Mouse (Mus musculus): Measurements from ENCODE around the gene Utrn. TPM values are rescaled to one million over a fixed set of nuclear protein-coding genes. Genes with fewer than 3 reads are reported as not detected.

Utrn gene
- polyA plus RNA-seq, 1 experiment from 2014 or later: 68.5 TPM

- WGBS (ENCODE audit: insufficient replicate concordance): 89% methylated on average over 8 of the region's 8 CpGs
- H3K9me3 ChIP-seq (replicated peaks; ENCODE audit: control insufficient read depth, low read length): no peaks in the 10 kb centered on the region
- H3K27ac ChIP-seq (ENCODE audit: low read depth, low read length): no peak overlapping the region
- H3K4me2 ChIP-seq: no peak overlapping the region
- peaks cover 9% of the 10 kb centered on the region for H3K36me3 ChIP-seq (ENCODE audit: control insufficient read depth, insufficient read depth, low read length)
- H3K4me3 ChIP-seq (ENCODE audit: low read depth, low read length): no peak overlapping the region
- ATAC-seq (replicated peaks; ENCODE audit: insufficient number of reproducible peaks, low FRiP score, low TSS enrichment): no peak
- H3K4me1 ChIP-seq (ENCODE audit: control insufficient read depth, insufficient read depth, low read length): peaks cover 7% of the 10 kb centered on the region; the same call in 1 of the 2 replicates
- no peak overlapping the region for H3K9ac ChIP-seq (ENCODE audit: low read depth, low read length)
- H3K27me3 ChIP-seq (ENCODE audit: control insufficient read depth, insufficient read depth, low read length): no peaks in the 10 kb centered on the region
Measured at GRCm38 (mm10) chr10:12718386-12718785, 150.8 kb downstream of the Utrn start.

GRCm38 (mm10) chr10:12717381-12717780 is 151.8 kb downstream of the Utrn start:
- H3K27ac ChIP-seq (ENCODE audit: low read depth, low read length): no peak overlapping the region
- no peak overlapping the region for H3K9ac ChIP-seq (ENCODE audit: low read depth, low read length)
- no peaks in the 10 kb centered on the region for H3K9me3 ChIP-seq (replicated peaks; ENCODE audit: control insufficient read depth, low read length)
- no peak for ATAC-seq (replicated peaks; ENCODE audit: insufficient number of reproducible peaks, low FRiP score, low TSS enrichment)
- 71% methylated on average over 3 of the region's 3 CpGs for WGBS (ENCODE audit: insufficient replicate concordance)
- peaks cover 7% of the 10 kb centered on the region; the same call in 1 of the 2 replicates for H3K4me1 ChIP-seq (ENCODE audit: control insufficient read depth, insufficient read depth, low read length)
- H3K36me3 ChIP-seq (ENCODE audit: control insufficient read depth, insufficient read depth, low read length): peaks cover 15% of the 10 kb centered on the region
- no peak overlapping the region for H3K4me2 ChIP-seq
- no peak overlapping the region for H3K4me3 ChIP-seq (ENCODE audit: low read depth, low read length)
- H3K27me3 ChIP-seq (ENCODE audit: control insufficient read depth, insufficient read depth, low read length): no peaks in the 10 kb centered on the region

GRCm38 (mm10) chr10:12716657-12717327 is 152.4 kb downstream of the Utrn start:
- H3K9me3 ChIP-seq (replicated peaks; ENCODE audit: control insufficient read depth, low read length): no peaks in the 10 kb centered on the region
- no peak overlapping the region for H3K4me3 ChIP-seq (ENCODE audit: low read depth, low read length)
- WGBS (ENCODE audit: insufficient replicate concordance): 78% methylated on average over 5 of the region's 5 CpGs
- H3K27ac ChIP-seq (ENCODE audit: low read depth, low read length): no peak overlapping the region
- H3K9ac ChIP-seq (ENCODE audit: low read depth, low read length): no peak overlapping the region
- no peaks in the 10 kb centered on the region for H3K27me3 ChIP-seq (ENCODE audit: control insufficient read depth, insufficient read depth, low read length)
- peaks cover 7% of the 10 kb centered on the region; the same call in 1 of the 2 replicates for H3K4me1 ChIP-seq (ENCODE audit: control insufficient read depth, insufficient read depth, low read length)
- no peak overlapping the region for H3K4me2 ChIP-seq
- peaks cover 17% of the 10 kb centered on the region for H3K36me3 ChIP-seq (ENCODE audit: control insufficient read depth, insufficient read depth, low read length)
- ATAC-seq (replicated peaks; ENCODE audit: insufficient number of reproducible peaks, low FRiP score, low TSS enrichment): no peak

- no peak for ATAC-seq (replicated peaks; ENCODE audit: insufficient number of reproducible peaks, low FRiP score, low TSS enrichment)
- Histone ChIP-seq H3K4me2 (no peak overlapping the region), H3K4me1 (ENCODE audit: control insufficient read depth, insufficient read depth, low read length) (no peaks in the 10 kb centered on the region), H3K36me3 (ENCODE audit: control insufficient read depth, insufficient read depth, low read length) (peaks cover 20% of the 10 kb centered on the region), H3K27ac (ENCODE audit: low read depth, low read length) (no peak overlapping the region), H3K9ac (ENCODE audit: low read depth, low read length) (no peak overlapping the region), H3K27me3 (ENCODE audit: control insufficient read depth, insufficient read depth, low read length) (no peaks in the 10 kb centered on the region), H3K9me3 (replicated peaks; ENCODE audit: control insufficient read depth, low read length) (no peaks in the 10 kb centered on the region), H3K4me3 (ENCODE audit: low read depth, low read length) (no peak overlapping the region)
- WGBS (ENCODE audit: insufficient replicate concordance): 92% methylated on average over 14 of the region's 14 CpGs
Measured at GRCm38 (mm10) chr10:12713236-12713855, 155.8 kb downstream of the Utrn start.

- 83% methylated on average over 11 of the region's 11 CpGs for WGBS (ENCODE audit: insufficient replicate concordance)
- no peak for ATAC-seq (replicated peaks; ENCODE audit: insufficient number of reproducible peaks, low FRiP score, low TSS enrichment)
- no peaks in the 10 kb centered on the region for H3K4me1 ChIP-seq (ENCODE audit: control insufficient read depth, insufficient read depth, low read length)
- H3K36me3 ChIP-seq (ENCODE audit: control insufficient read depth, insufficient read depth, low read length): peaks cover 17% of the 10 kb centered on the region
- H3K4me3 ChIP-seq (ENCODE audit: low read depth, low read length): no peak overlapping the region
- H3K9me3 ChIP-seq (replicated peaks; ENCODE audit: control insufficient read depth, low read length): no peaks in the 10 kb centered on the region
- no peak overlapping the region for H3K9ac ChIP-seq (ENCODE audit: low read depth, low read length)
- H3K27me3 ChIP-seq (ENCODE audit: control insufficient read depth, insufficient read depth, low read length): no peaks in the 10 kb centered on the region
- no peak overlapping the region for H3K4me2 ChIP-seq
- no peak overlapping the region for H3K27ac ChIP-seq (ENCODE audit: low read depth, low read length)
Measured at GRCm38 (mm10) chr10:12711332-12711831, 157.8 kb downstream of the Utrn start.

- no peak for ATAC-seq (replicated peaks; ENCODE audit: insufficient number of reproducible peaks, low FRiP score, low TSS enrichment)
- Histone ChIP-seq H3K27ac (ENCODE audit: low read depth, low read length) (no peak overlapping the region), H3K36me3 (ENCODE audit: control insufficient read depth, insufficient read depth, low read length) (peaks cover 3% of the 10 kb centered on the region), H3K4me2 (no peak overlapping the region), H3K4me3 (ENCODE audit: low read depth, low read length) (no peak overlapping the region), H3K27me3 (ENCODE audit: control insufficient read depth, insufficient read depth, low read length) (no peaks in the 10 kb centered on the region), H3K9me3 (replicated peaks; ENCODE audit: control insufficient read depth, low read length) (no peaks in the 10 kb centered on the region), H3K4me1 (ENCODE audit: control insufficient read depth, insufficient read depth, low read length) (peaks cover 14% of the 10 kb centered on the region; the same call in 1 of the 2 replicates), H3K9ac (ENCODE audit: low read depth, low read length) (no peak overlapping the region)
- WGBS (ENCODE audit: insufficient replicate concordance): 82% methylated on average over 2 of the region's 2 CpGs
Measured at GRCm38 (mm10) chr10:12706516-12706915, 162.6 kb downstream of the Utrn start.

GRCm38 (mm10) chr10:12705990-12706389 is 163.2 kb downstream of the Utrn start:
- Histone ChIP-seq H3K27ac (ENCODE audit: low read depth, low read length) (no peak overlapping the region), H3K4me1 (ENCODE audit: control insufficient read depth, insufficient read depth, low read length) (peaks cover 14% of the 10 kb centered on the region; the same call in 1 of the 2 replicates), H3K36me3 (ENCODE audit: control insufficient read depth, insufficient read depth, low read length) (peaks cover 3% of the 10 kb centered on the region; the same call in 1 of the 2 replicates), H3K9me3 (replicated peaks; ENCODE audit: control insufficient read depth, low read length) (no peaks in the 10 kb centered on the region), H3K4me2 (no peak overlapping the region), H3K9ac (ENCODE audit: low read depth, low read length) (no peak overlapping the region), H3K4me3 (ENCODE audit: low read depth, low read length) (no peak overlapping the region), H3K27me3 (ENCODE audit: control insufficient read depth, insufficient read depth, low read length) (no peaks in the 10 kb centered on the region)
- ATAC-seq (replicated peaks; ENCODE audit: insufficient number of reproducible peaks, low FRiP score, low TSS enrichment): no peak
- 32% methylated on average over 1 of the region's 1 CpGs for WGBS (ENCODE audit: insufficient replicate concordance)

- no peak overlapping the region for H3K9ac ChIP-seq (ENCODE audit: low read depth, low read length)
- ATAC-seq (replicated peaks; ENCODE audit: insufficient number of reproducible peaks, low FRiP score, low TSS enrichment): no peak
- H3K4me1 ChIP-seq (ENCODE audit: control insufficient read depth, insufficient read depth, low read length): peaks cover 14% of the 10 kb centered on the region; the same call in 1 of the 2 replicates
- H3K27me3 ChIP-seq (ENCODE audit: control insufficient read depth, insufficient read depth, low read length): no peaks in the 10 kb centered on the region
- no peak overlapping the region for H3K4me2 ChIP-seq
- H3K27ac ChIP-seq (ENCODE audit: low read depth, low read length): no peak overlapping the region
- no peaks in the 10 kb centered on the region for H3K9me3 ChIP-seq (replicated peaks; ENCODE audit: control insufficient read depth, low read length)
- no peak overlapping the region for H3K4me3 ChIP-seq (ENCODE audit: low read depth, low read length)
- WGBS (ENCODE audit: insufficient replicate concordance): 9% methylated on average over 1 of the region's 1 CpGs
- no peaks in the 10 kb centered on the region for H3K36me3 ChIP-seq (ENCODE audit: control insufficient read depth, insufficient read depth, low read length)
Measured at GRCm38 (mm10) chr10:12704290-12704689, 164.9 kb downstream of the Utrn start.
